Mouse (Mus musculus) hindbrain, embryonic 11.5 days (tissue): Measurements from ENCODE around the gene Zfand2b. TPM values are rescaled to one million over a fixed set of nuclear protein-coding genes. Genes with fewer than 3 reads are reported as not detected.

ENCODE experiments used
- ATAC-seq: fragments of 200-750 bp; cut with Nextera tagmentation; 2 replicates; pipeline ENCODE4 v1.8.0; 2017; ENCODE audit warnings: mild to moderate bottlenecking, moderate TSS enrichment, moderate library complexity; ENCODE audit not compliant: low FRiP score
- DNase-seq: peaks from one replicate; pipeline ENCODE4 v3.0.0-alpha.2; 2015; ENCODE audit warnings: low spot score
- H3K27ac ChIP-seq: fragments of 300-500 bp; sonication (generic); 2 replicates; pipeline ENCODE4 v1.5.1; 2014; ENCODE audit warnings: mild to moderate bottlenecking, low read depth, low read length
- H3K27me3 ChIP-seq: fragments of 300-500 bp; sonication (generic); 2 replicates; pipeline ENCODE4 v1.6.1; 2014; ENCODE audit warnings: mild to moderate bottlenecking, low read length, moderate library complexity, mixed read lengths; ENCODE audit not compliant: control insufficient read depth, insufficient read depth
- H3K36me3 ChIP-seq: fragments of 300-500 bp; sonication (generic); 2 replicates; pipeline ENCODE4 v1.6.1; 2014; ENCODE audit warnings: mild to moderate bottlenecking, low read length, moderate library complexity, mixed read lengths; ENCODE audit not compliant: control insufficient read depth, insufficient read depth
- H3K4me1 ChIP-seq: fragments of 300-500 bp; sonication (generic); replicated peaks from 2 replicates; pipeline ENCODE4 v1.6.1; 2014; ENCODE audit warnings: low read length, mixed read lengths; ENCODE audit not compliant: control insufficient read depth, insufficient read depth
- H3K4me2 ChIP-seq: fragments of 300-500 bp; sonication (generic); replicated peaks from 2 replicates; pipeline ENCODE4 v1.6.1; 2014; ENCODE audit warnings: mild to moderate bottlenecking, low read depth, low read length
- H3K4me3 ChIP-seq: fragments of 300-500 bp; sonication (generic); 2 replicates; pipeline ENCODE4 v1.5.1; 2014; ENCODE audit warnings: low read depth, low read length
- H3K9ac ChIP-seq: fragments of 300-500 bp; sonication (generic); 2 replicates; pipeline ENCODE4 v1.6.1; 2014; ENCODE audit warnings: low read depth, low read length
- H3K9me3 ChIP-seq: fragments of 300-500 bp; sonication (generic); 2 replicates; pipeline ENCODE4 v1.6.1; 2016; ENCODE audit warnings: low read length; ENCODE audit not compliant: control insufficient read depth
- WGBS: fragments of 180-500 bp; shearing (Covaris S2); extraction: QIAGEN DNeasy Blood & Tissue Kit; methylation state at CpG from one replicate; pipeline ENCODE4 v1.1.7; 2014; 5-methylcytosine and 5-hydroxymethylcytosine counted together
- polyA plus RNA-seq: library from polyadenylated mRNA; unstranded; fragments of >200 nt; fragmentation: Nextera tagmentation; extraction: Ambion mirVana; gene quantifications from 2 replicates; pipeline ENCODE4 v1.2.1, GENCODE M21; 2014

Gene Zfand2b
- polyA plus RNA-seq, 1 experiment from 2014 or later, result 37.4 TPM

GRCm38 (mm10) chr1:75219531-75219930, 51.1 kb downstream of the Zfand2b start, which contains the start of gene Tuba4a:
Gene Tuba4a, minus strand, starts transcription at chr1:75219865.
- peak; percentile 61 for ATAC-seq
- Histone ChIP-seq H3K9ac (peak within 1 kb of the TSS; percentile 42; the same call in 1 of the 2 replicates), H3K9me3 (no peaks in the 10 kb centered on the region), H3K4me3 (peak within 1 kb of the TSS; percentile 46), H3K4me1 (peaks cover 5% of the 10 kb centered on the region), H3K36me3 (0 out of 2 replicates have a peak, but pooled peaks cover 2% of the 10 kb centered on the region), H3K27ac (no peak within 1 kb of the TSS), H3K27me3 (peaks cover 46% of the 10 kb centered on the region), H3K4me2 (peak within 1 kb of the TSS; percentile 92)
- 0% methylated on average over 34 of the region's 34 CpGs for WGBS
- peak; percentile 61 for DNase-seq

Other genes starting within 250 kb of the Zfand2b start
- 1.2 TPM in 2 replicates for gene Cfap65, start 233.0 kb upstream of the Zfand2b start, polyA plus RNA-seq
- gene Ihh, start 217.0 kb upstream of the Zfand2b start, polyA plus RNA-seq, result 0.20 and 0.35 TPM in 2 replicates
- 14.8 and 15.2 TPM in 2 replicates for gene Nhej1, start 43.4 kb upstream of the Zfand2b start, polyA plus RNA-seq
- not detected in 2 replicates for gene Slc23a3, start 34.8 kb upstream of the Zfand2b start, polyA plus RNA-seq
- gene Cnppd1, start 25.9 kb upstream of the Zfand2b start, polyA plus RNA-seq, result 47.4 and 49.0 TPM in 2 replicates
- gene Retreg2, start 25.9 kb upstream of the Zfand2b start, polyA plus RNA-seq, result 50.3 and 58.4 TPM in 2 replicates
- 21.8 and 23.9 TPM in 2 replicates for gene Abcb6, start 11.7 kb downstream of the Zfand2b start, polyA plus RNA-seq
- gene Ankzf1, start 23.5 kb downstream of the Zfand2b start, polyA plus RNA-seq, result 12.8 and 14.9 TPM in 2 replicates
- gene Atg9a, start 23.6 kb downstream of the Zfand2b start, polyA plus RNA-seq, result 17.4 and 18.6 TPM in 2 replicates
- 18.0 and 19.5 TPM in 2 replicates for gene Glb1l, start 42.2 kb downstream of the Zfand2b start, polyA plus RNA-seq
- 110 and 125 TPM in 2 replicates for gene Stk16, start 42.2 kb downstream of the Zfand2b start, polyA plus RNA-seq
- gene Tuba4a, start 51.2 kb downstream of the Zfand2b start, polyA plus RNA-seq, result 10.7 and 12.4 TPM in 2 replicates
- gene A630095N17Rik, start 63.5 kb downstream of the Zfand2b start, polyA plus RNA-seq, result not detected in 2 replicates
- gene Dnajb2, start 67.8 kb downstream of the Zfand2b start, polyA plus RNA-seq, result 17.8 and 21.4 TPM in 2 replicates
- 3.5 and 6.0 TPM in 2 replicates for gene Ptprn, start 95.9 kb downstream of the Zfand2b start, polyA plus RNA-seq
- gene Resp18, start 109.8 kb downstream of the Zfand2b start, polyA plus RNA-seq, result 32.3 and 35.7 TPM in 2 replicates
- 154 and 165 TPM in 2 replicates for gene Dnpep, start 149.3 kb downstream of the Zfand2b start, polyA plus RNA-seq
- 2.1 and 2.4 TPM in 2 replicates for gene Des, start 191.7 kb downstream of the Zfand2b start, polyA plus RNA-seq
- gene Speg, start 206.7 kb downstream of the Zfand2b start, polyA plus RNA-seq, result 11.1 and 12.7 TPM in 2 replicates